Mouse (Mus musculus) erythroblast, embryonic 14.5 days (primary cell): ENCODE results near the gene Mrpl51. TPM values are rescaled to one million over a fixed set of nuclear protein-coding genes. Genes with fewer than 3 reads are reported as not detected.

Source experiments
- H3K27me3 ChIP-seq: 2 replicates; pipeline ENCODE4 v1.6.1; 2012; ENCODE audit warnings: inconsistent platforms; ENCODE audit not compliant: control insufficient read depth
- H3K36me3 ChIP-seq: 2 replicates; pipeline ENCODE4 v1.6.1; 2012; ENCODE audit warnings: mild to moderate bottlenecking, inconsistent platforms; ENCODE audit not compliant: control insufficient read depth
- H3K4me1 ChIP-seq: 2 replicates; pipeline ENCODE4 v1.6.1; 2012; ENCODE audit warnings: inconsistent platforms; ENCODE audit not compliant: control insufficient read depth
- H3K4me3 ChIP-seq: replicated peaks from 2 replicates; pipeline ENCODE3; 2012; ENCODE audit warnings: moderate library complexity, mild to moderate bottlenecking, inconsistent platforms
- H3K9me3 ChIP-seq: 2 replicates; pipeline ENCODE4 v1.6.1; 2012; ENCODE audit warnings: low read length, inconsistent platforms, mixed read lengths; ENCODE audit not compliant: control insufficient read depth
- GATA1 ChIP-seq: IDR thresholded peaks from 2 replicates; pipeline ENCODE4 v1.6.1; 2012; ENCODE audit warnings: low read length, inconsistent platforms, mixed read lengths
- TAL1 ChIP-seq: IDR thresholded peaks from 3 replicates; pipeline ENCODE4 v1.6.1; 2012; ENCODE audit warnings: low read length, inconsistent platforms, mixed read lengths
- polyA plus RNA-seq: library from polyadenylated mRNA; stranded (reverse); fragments of >175 nt; gene quantifications from 2 replicates; pipeline ENCODE4 v1.2.3, GENCODE M21; 2012

The Mrpl51 gene
- polyA plus RNA-seq, 1 experiment: 22.8 TPM

GRCm38 (mm10) chr6:125233816-125234519 is 42.4 kb downstream of the Mrpl51 start:
- H3K4me1 ChIP-seq: peaks cover 31% of the 10 kb centered on the region
- H3K36me3 ChIP-seq: no peaks in the 10 kb centered on the region
- no peak overlapping the region for H3K4me3 ChIP-seq
- H3K9me3 ChIP-seq: no peaks in the 10 kb centered on the region
- TF ChIP-seq GATA1: no peak
- TF ChIP-seq TAL1: no peak
- H3K27me3 ChIP-seq: no peaks in the 10 kb centered on the region

- TF ChIP-seq TAL1: no peak
- no peak for TF ChIP-seq GATA1
- H3K9me3 ChIP-seq: no peaks in the 10 kb centered on the region
- H3K27me3 ChIP-seq: no peaks in the 10 kb centered on the region
- H3K36me3 ChIP-seq: no peaks in the 10 kb centered on the region
- no peak overlapping the region for H3K4me3 ChIP-seq
- H3K4me1 ChIP-seq: peaks cover 31% of the 10 kb centered on the region
Observed at GRCm38 (mm10) chr6:125234520-125234828, 42.9 kb downstream of the Mrpl51 start.

- TF ChIP-seq TAL1: no peak
- Histone ChIP-seq H3K4me3 (no peak overlapping the region), H3K36me3 (no peaks in the 10 kb centered on the region), H3K4me1 (peaks cover 21% of the 10 kb centered on the region), H3K27me3 (no peaks in the 10 kb centered on the region), H3K9me3 (no peaks in the 10 kb centered on the region)
Observed at GRCm38 (mm10) chr6:125236341-125236740, 44.7 kb downstream of the Mrpl51 start.

GRCm38 (mm10) chr6:125236782-125237181 is 45.2 kb downstream of the Mrpl51 start, which contains the start of gene Cd27:
Gene Cd27, minus strand, starts transcription at chr6:125237010.
- TF ChIP-seq TAL1 (no peak), GATA1 (no peak)
- H3K9me3 ChIP-seq: no peaks in the 10 kb centered on the region
- H3K27me3 ChIP-seq: no peaks in the 10 kb centered on the region
- no peak within 1 kb of the TSS for H3K4me3 ChIP-seq
- H3K36me3 ChIP-seq: no peaks in the 10 kb centered on the region
- peaks cover 17% of the 10 kb centered on the region for H3K4me1 ChIP-seq

- no peak for TF ChIP-seq TAL1
- TF ChIP-seq GATA1: no peak
- no peaks in the 10 kb centered on the region for H3K36me3 ChIP-seq
- H3K4me3 ChIP-seq: no peak overlapping the region
- H3K9me3 ChIP-seq: no peaks in the 10 kb centered on the region
- peaks cover 11% of the 10 kb centered on the region for H3K4me1 ChIP-seq
- H3K27me3 ChIP-seq: no peaks in the 10 kb centered on the region
Observed at GRCm38 (mm10) chr6:125237421-125237820, 45.8 kb downstream of the Mrpl51 start.

GRCm38 (mm10) chr6:125238396-125238795 is 46.8 kb downstream of the Mrpl51 start:
- no peaks in the 10 kb centered on the region for H3K36me3 ChIP-seq
- H3K4me1 ChIP-seq: peaks cover 2% of the 10 kb centered on the region; the same call in 1 of the 2 replicates
- TF ChIP-seq GATA1: no peak
- no peaks in the 10 kb centered on the region for H3K27me3 ChIP-seq
- H3K4me3 ChIP-seq: no peak overlapping the region
- H3K9me3 ChIP-seq: no peaks in the 10 kb centered on the region

- Histone ChIP-seq H3K4me1 (no peaks in the 10 kb centered on the region), H3K36me3 (no peaks in the 10 kb centered on the region), H3K27me3 (no peaks in the 10 kb centered on the region), H3K4me3 (no peak overlapping the region), H3K9me3 (no peaks in the 10 kb centered on the region)
- no peak for TF ChIP-seq GATA1
- no peak for TF ChIP-seq TAL1
Observed at GRCm38 (mm10) chr6:125239547-125239946, 47.9 kb downstream of the Mrpl51 start.

- H3K4me1 ChIP-seq: no peaks in the 10 kb centered on the region
- H3K36me3 ChIP-seq: no peaks in the 10 kb centered on the region
- H3K27me3 ChIP-seq: no peaks in the 10 kb centered on the region
- H3K4me3 ChIP-seq: no peak overlapping the region
- no peak for TF ChIP-seq TAL1
- no peak for TF ChIP-seq GATA1
- H3K9me3 ChIP-seq: no peaks in the 10 kb centered on the region
Observed at GRCm38 (mm10) chr6:125240617-125241016, 49.0 kb downstream of the Mrpl51 start.

GRCm38 (mm10) chr6:125241566-125241965 is 50.0 kb downstream of the Mrpl51 start:
- no peaks in the 10 kb centered on the region for H3K9me3 ChIP-seq
- no peaks in the 10 kb centered on the region for H3K36me3 ChIP-seq
- no peak for TF ChIP-seq GATA1
- no peak for TF ChIP-seq TAL1
- H3K4me1 ChIP-seq: no peaks in the 10 kb centered on the region
- H3K4me3 ChIP-seq: no peak overlapping the region
- H3K27me3 ChIP-seq: no peaks in the 10 kb centered on the region

- no peaks in the 10 kb centered on the region for H3K27me3 ChIP-seq
- no peaks in the 10 kb centered on the region for H3K36me3 ChIP-seq
- H3K9me3 ChIP-seq: no peaks in the 10 kb centered on the region
- no peak for TF ChIP-seq GATA1
- TF ChIP-seq TAL1: no peak
- no peaks in the 10 kb centered on the region for H3K4me1 ChIP-seq
- H3K4me3 ChIP-seq: no peak overlapping the region
Observed at GRCm38 (mm10) chr6:125244551-125244950, 53.0 kb downstream of the Mrpl51 start.

Other genes with a start within 250 kb of the Mrpl51 start
- 2.7 TPM in 2 replicates for gene Cops7a, start 226.3 kb upstream of the Mrpl51 start, polyA plus RNA-seq
- gene Pianp, start 195.1 kb upstream of the Mrpl51 start, polyA plus RNA-seq: 0.03 TPM in 1 of 2 replicates, not detected in the other
- gene Zfp384, start 182.7 kb upstream of the Mrpl51 start, polyA plus RNA-seq: 3.9 and 4.2 TPM in 2 replicates
- gene Ing4, start 152.0 kb upstream of the Mrpl51 start, polyA plus RNA-seq: 1.1 and 1.8 TPM in 2 replicates
- 0.97 and 1.6 TPM in 2 replicates for gene Acrbp, start 142.1 kb upstream of the Mrpl51 start, polyA plus RNA-seq
- gene Lpar5, start 123.9 kb upstream of the Mrpl51 start, polyA plus RNA-seq: 0.06 TPM in 1 of 2 replicates, not detected in the other
- gene Chd4, start 95.8 kb upstream of the Mrpl51 start, polyA plus RNA-seq: 6.8 TPM in 2 replicates
- gene Nop2, start 59.9 kb upstream of the Mrpl51 start, polyA plus RNA-seq: 0.78 and 1.8 TPM in 2 replicates
- 1.3 and 1.5 TPM in 2 replicates for gene Iffo1, start 46.6 kb upstream of the Mrpl51 start, polyA plus RNA-seq
- gene Gapdh, start 25.3 kb upstream of the Mrpl51 start, polyA plus RNA-seq: 525 and 659 TPM in 2 replicates
- gene Ncapd2, start 100 bp upstream of the Mrpl51 start, polyA plus RNA-seq: 78.5 and 98.6 TPM in 2 replicates
- 0.13 and 0.14 TPM in 2 replicates for gene Vamp1, start 23.8 kb downstream of the Mrpl51 start, polyA plus RNA-seq
- gene Tapbpl, start 40.1 kb downstream of the Mrpl51 start, polyA plus RNA-seq: 0.06 and 0.11 TPM in 2 replicates
- 0.04 TPM in 1 of 2 replicates, not detected in the other for gene Cd27, start 45.2 kb downstream of the Mrpl51 start, polyA plus RNA-seq
- gene Tuba3a, start 94.2 kb downstream of the Mrpl51 start, polyA plus RNA-seq: not detected in 2 replicates
- 0.20 and 0.26 TPM in 2 replicates for gene Ltbr, start 122.1 kb downstream of the Mrpl51 start, polyA plus RNA-seq
- gene Scnn1a, start 128.9 kb downstream of the Mrpl51 start, polyA plus RNA-seq: 0.01 TPM in 1 of 2 replicates, not detected in the other
- gene Tnfrsf1a, start 157.6 kb downstream of the Mrpl51 start, polyA plus RNA-seq: 0.70 and 0.78 TPM in 2 replicates
- not detected in 2 replicates for gene Plekhg6, start 189.0 kb downstream of the Mrpl51 start, polyA plus RNA-seq